Mouse (Mus musculus) heart, embryonic 14.5 days (tissue): Measurements from ENCODE around the gene Ryr3. TPM values are rescaled to one million over a fixed set of nuclear protein-coding genes. Genes with fewer than 3 reads are reported as not detected.
A peak's percentile ranks its signal among the peaks of the same experiment; 100 is the strongest.

Experiments used
- ATAC-seq: fragments of 200-750 bp; cut with Nextera tagmentation; 2 replicates; pipeline ENCODE4 v1.8.0; 2017; ENCODE audit warnings: low read depth, moderate TSS enrichment; ENCODE audit not compliant: insufficient number of reproducible peaks, insufficient read depth, low FRiP score
- H3K27ac ChIP-seq, 2 experiments: fragments of 200-500 bp in 1 of 2; fragments of 300-500 bp in 1 of 2; sonication (generic) in 1 of 2; replicated peaks in 1 of 2; 2 replicates each; pipeline ENCODE4 v1.5.1; 2012 to 2014; ENCODE audit warnings: low read depth in 2 of 2, low read length in 2 of 2, control low read depth in 1 of 2, mild to moderate bottlenecking in 1 of 2, mixed read lengths in 1 of 2; ENCODE audit not compliant: control insufficient read depth in 1 of 2, insufficient read depth in 1 of 2
- H3K27me3 ChIP-seq: fragments of 300-500 bp; sonication (generic); 2 replicates; pipeline ENCODE4 v1.6.1; 2014; ENCODE audit warnings: mild to moderate bottlenecking, low read length, control low read depth; ENCODE audit not compliant: control insufficient read depth, insufficient read depth
- H3K36me3 ChIP-seq: fragments of 300-500 bp; sonication (generic); 2 replicates; pipeline ENCODE4 v1.6.1; 2014; ENCODE audit warnings: mild to moderate bottlenecking, control low read depth, low read length, mixed read lengths; ENCODE audit not compliant: control insufficient read depth, insufficient read depth
- H3K4me1 ChIP-seq, 2 experiments: fragments of 200-500 bp in 1 of 2; fragments of 300-500 bp in 1 of 2; sonication (generic) in 1 of 2; 2 replicates each; pipeline ENCODE4 v1.6.1; 2012 to 2014; ENCODE audit warnings: low read length in 2 of 2, control low read depth in 1 of 2, mixed read lengths in 1 of 2; ENCODE audit not compliant: control insufficient read depth in 2 of 2, insufficient read depth in 2 of 2
- H3K4me2 ChIP-seq: fragments of 300-500 bp; sonication (generic); 2 replicates; pipeline ENCODE4 v1.6.1; 2014; ENCODE audit warnings: mild to moderate bottlenecking, low read length
- H3K4me3 ChIP-seq, 2 experiments: fragments of 200-500 bp in 1 of 2; fragments of 300-500 bp in 1 of 2; sonication (generic) in 1 of 2; 2 replicates each; pipeline ENCODE4 v1.5.1; 2012 to 2014; ENCODE audit warnings: low read length in 2 of 2, mild to moderate bottlenecking in 2 of 2, control low read depth in 1 of 2, low read depth in 1 of 2, moderate library complexity in 1 of 2; ENCODE audit not compliant: control insufficient read depth in 1 of 2, insufficient read depth in 1 of 2
- H3K9ac ChIP-seq: fragments of 300-500 bp; sonication (generic); 2 replicates; pipeline ENCODE4 v1.6.1; 2014; ENCODE audit warnings: mild to moderate bottlenecking, low read length
- H3K9me3 ChIP-seq: fragments of 300-500 bp; sonication (generic); 2 replicates; pipeline ENCODE4 v1.6.1; 2016; ENCODE audit warnings: low read length, control low read depth; ENCODE audit not compliant: control insufficient read depth
- WGBS: fragments of 180-500 bp; shearing (Covaris S2); extraction: QIAGEN DNeasy Blood & Tissue Kit; methylation state at CpG from one replicate; pipeline ENCODE4 v1.1.7; 2014; 5-methylcytosine and 5-hydroxymethylcytosine counted together
- polyA plus RNA-seq: library from polyadenylated mRNA; unstranded; fragments of >200 nt; fragmentation: Nextera tagmentation; extraction: Ambion mirVana; gene quantifications from 2 replicates; pipeline ENCODE4 v1.2.1, GENCODE M21; 2014

Gene Ryr3
- polyA plus RNA-seq, result 6.6 and 7.9 TPM in 2 replicates

- under 1% methylated on average over 48 of the region's 72 CpGs for WGBS
- no peaks in the 10 kb centered on the region for H3K36me3 ChIP-seq
- H3K9ac ChIP-seq, result peak within 1 kb of the TSS; percentile 67
- ATAC-seq, result peak; percentile 86
- H3K27ac ChIP-seq, result no peak within 1 kb of the TSS
- H3K27me3 ChIP-seq, result peaks cover 31% of the 10 kb centered on the region
- H3K4me2 ChIP-seq, result peak within 1 kb of the TSS; percentile 91
- H3K4me1 ChIP-seq, result peaks cover 0 to 2% of the 10 kb centered on the region in 2 experiments; a peak in 1 of 4 replicates
- H3K4me3 ChIP-seq, result peak within 1 kb of the TSS; percentile 58 to 67
- no peaks in the 10 kb centered on the region for H3K9me3 ChIP-seq
Measured at GRCm38 (mm10) chr2:113216746-113217461, at the start of gene Ryr3. Gene Ryr3, minus strand, starts transcription at chr2:113217096.

GRCm38 (mm10) chr2:113238871-113239270 is 22.0 kb upstream of the Ryr3 start:
- 61% methylated on average over 5 of the region's 5 CpGs for WGBS
- Histone ChIP-seq H3K4me3 (no peak overlapping the region), H3K36me3 (no peaks in the 10 kb centered on the region), H3K9ac (no peak overlapping the region), H3K27me3 (no peaks in the 10 kb centered on the region), H3K9me3 (no peaks in the 10 kb centered on the region), H3K4me2 (no peak overlapping the region), H3K4me1 (no peaks in the 10 kb centered on the region), H3K27ac (no peak overlapping the region)
- ATAC-seq, result no peak

GRCm38 (mm10) chr2:113236993-113237392 is 20.1 kb upstream of the Ryr3 start:
- 71% methylated on average over 1 of the region's 1 CpGs for WGBS
- no peaks in the 10 kb centered on the region for H3K4me1 ChIP-seq
- no peaks in the 10 kb centered on the region for H3K27me3 ChIP-seq
- H3K9me3 ChIP-seq, result no peaks in the 10 kb centered on the region
- H3K9ac ChIP-seq, result no peak overlapping the region
- no peaks in the 10 kb centered on the region for H3K36me3 ChIP-seq
- no peak for ATAC-seq
- no peak overlapping the region for H3K27ac ChIP-seq
- no peak overlapping the region for H3K4me2 ChIP-seq
- no peak overlapping the region for H3K4me3 ChIP-seq

- no peak overlapping the region for H3K4me2 ChIP-seq
- H3K9ac ChIP-seq, result no peak overlapping the region
- H3K36me3 ChIP-seq, result no peaks in the 10 kb centered on the region
- H3K4me3 ChIP-seq, result no peak overlapping the region
- WGBS, result 11% methylated on average over 3 of the region's 3 CpGs
- ATAC-seq, result no peak
- H3K27me3 ChIP-seq, result no peaks in the 10 kb centered on the region
- no peaks in the 10 kb centered on the region for H3K9me3 ChIP-seq
- no peak overlapping the region for H3K27ac ChIP-seq
- no peaks in the 10 kb centered on the region for H3K4me1 ChIP-seq
Measured at GRCm38 (mm10) chr2:113234559-113234958, 17.7 kb upstream of the Ryr3 start.

- Histone ChIP-seq H3K27ac (no peak overlapping the region), H3K9me3 (no peaks in the 10 kb centered on the region), H3K4me3 (no peak overlapping the region), H3K36me3 (no peaks in the 10 kb centered on the region), H3K9ac (no peak overlapping the region), H3K4me2 (no peak overlapping the region), H3K4me1 (no peaks in the 10 kb centered on the region), H3K27me3 (no peaks in the 10 kb centered on the region)
- no peak for ATAC-seq
- 58% methylated on average over 3 of the region's 3 CpGs for WGBS
Measured at GRCm38 (mm10) chr2:113233356-113233755, 16.5 kb upstream of the Ryr3 start.

- no peak for ATAC-seq
- Histone ChIP-seq H3K27ac (no peak overlapping the region), H3K27me3 (peaks cover 31% of the 10 kb centered on the region), H3K36me3 (no peaks in the 10 kb centered on the region), H3K4me3 (peak overlapping the region; percentile 58 to 67), H3K4me2 (peak overlapping the region; percentile 91), H3K4me1 (peaks cover 0 to 2% of the 10 kb centered on the region in 2 experiments; a peak in 1 of 4 replicates), H3K9me3 (no peaks in the 10 kb centered on the region), H3K9ac (peak overlapping the region; percentile 67)
- WGBS, result 5% methylated on average over 23 of the region's 23 CpGs
Measured at GRCm38 (mm10) chr2:113216105-113216745, 671 bp downstream of the Ryr3 start.

GRCm38 (mm10) chr2:113210023-113210422 is 6.9 kb downstream of the Ryr3 start:
- Histone ChIP-seq H3K4me3 (no peak overlapping the region), H3K9ac (no peak overlapping the region), H3K27me3 (peaks cover 4% of the 10 kb centered on the region; the same call in 1 of the 2 replicates), H3K4me2 (no peak overlapping the region), H3K27ac (no peak overlapping the region), H3K9me3 (no peaks in the 10 kb centered on the region), H3K36me3 (no peaks in the 10 kb centered on the region), H3K4me1 (no peaks in the 10 kb centered on the region)
- ATAC-seq, result no peak
- 70% methylated on average over 3 of the region's 3 CpGs for WGBS
